Comparison of ENCODE assay signal across 9 mouse cellular contexts in genomic region chr13:109210403-109210802, GRCm38 (mm10).
DNase-seq lines count a peak whose midpoint lies in the region; ATAC-seq and TF ChIP-seq lines count a peak whose summit lies in the region.
"Had no signal": no experiment of that assay in that cellular context is flagged by ENCODE, and none has a peak within 500 bp of the region (broad histone marks: within the 10 kb centered on the region; RNA-seq: fewer than 3 reads in every experiment).

No protein-coding gene starts in this region.

- H3K36me3 ChIP-seq in hindbrain, embryonic 11.5 days (ENCODE audit: control insufficient read depth, insufficient read depth, low read length) = no peaks in the 10 kb centered on the region
- H3K36me3 ChIP-seq in hindbrain, embryonic 13.5 days = no peaks in the 10 kb centered on the region
- no peaks in the 10 kb centered on the region for H3K36me3 ChIP-seq in stomach, postnatal 0 days (ENCODE audit: control insufficient read depth, insufficient read depth, low read length)
- H3K36me3 ChIP-seq: lung, embryonic 15.5 days had no signal

- H3K27me3 ChIP-seq in hindbrain, embryonic 11.5 days (ENCODE audit: control insufficient read depth, insufficient read depth, low read length) = no peaks in the 10 kb centered on the region
- 0 out of 2 replicates have a peak, but pooled peaks cover 2% of the 10 kb centered on the region for H3K27me3 ChIP-seq in hindbrain, embryonic 13.5 days
- no peaks in the 10 kb centered on the region for H3K27me3 ChIP-seq in stomach, postnatal 0 days (ENCODE audit: control insufficient read depth, insufficient read depth, low read length)
- H3K27me3 ChIP-seq: lung, embryonic 15.5 days had no signal

- H3K4me2 ChIP-seq in hindbrain, embryonic 11.5 days (replicated peaks; ENCODE audit: low read depth, low read length) = no peak overlapping the region
- no peak overlapping the region for H3K4me2 ChIP-seq in hindbrain, embryonic 13.5 days
- no peak overlapping the region for H3K4me2 ChIP-seq in stomach, postnatal 0 days (replicated peaks; ENCODE audit: low read depth)
- H3K4me2 ChIP-seq: lung, embryonic 15.5 days had no signal

- H3K9ac ChIP-seq in hindbrain, embryonic 11.5 days (ENCODE audit: low read depth, low read length) = no peak overlapping the region
- no peak overlapping the region for H3K9ac ChIP-seq in hindbrain, embryonic 13.5 days
- no peak overlapping the region for H3K9ac ChIP-seq in stomach, postnatal 0 days (ENCODE audit: low read length)
- H3K9ac ChIP-seq: lung, embryonic 15.5 days had no signal

- no peak overlapping the region for H3K4me3 ChIP-seq in hindbrain, embryonic 11.5 days (ENCODE audit: low read depth, low read length)
- H3K4me3 ChIP-seq in hindbrain, embryonic 13.5 days = no peak overlapping the region
- H3K4me3 ChIP-seq in stomach, postnatal 0 days (ENCODE audit: low read depth, low read length) = no peak overlapping the region
- H3K4me3 ChIP-seq: lung, embryonic 15.5 days had no signal

- no peak overlapping the region for H3K27ac ChIP-seq in hindbrain, embryonic 11.5 days (ENCODE audit: low read depth, low read length)
- no peak overlapping the region for H3K27ac ChIP-seq in hindbrain, embryonic 13.5 days
- H3K27ac ChIP-seq in stomach, postnatal 0 days (replicated peaks) = no peak overlapping the region
- H3K27ac ChIP-seq: lung, embryonic 15.5 days had no signal

- no peak for TF ChIP-seq EP300 in stomach, postnatal 0 days (optimal IDR thresholded peaks at IDR 0.05)

- no peaks in the 10 kb centered on the region for H3K9me3 ChIP-seq in hindbrain, embryonic 11.5 days (ENCODE audit: control insufficient read depth, low read length)
- H3K9me3 ChIP-seq in hindbrain, embryonic 13.5 days = no peaks in the 10 kb centered on the region
- H3K9me3 ChIP-seq in stomach, postnatal 0 days (ENCODE audit: control insufficient read depth, low read length) = no peaks in the 10 kb centered on the region
- H3K9me3 ChIP-seq: lung, embryonic 15.5 days had no signal

- WGBS in hindbrain, embryonic 11.5 days = 9% methylated on average over 4 of the region's 4 CpGs
- 3% methylated on average over 4 of the region's 4 CpGs for WGBS in hindbrain, embryonic 13.5 days
- 0% methylated on average over 4 of the region's 4 CpGs for WGBS in stomach, postnatal 0 days

- intact Hi-C loops in heart, postnatal 10 days (cut with DNase I) = loop anchor here (1.0 to 10.0 kb wide), 6 partner anchors 328 to 1046 kb away; no protein-coding TSS in a partner anchor
- intact Hi-C loops in left cerebral cortex, postnatal 10 days (cut with DNase I) = loop anchor here (5.0 kb wide), 2 partner anchors 93 to 1018 kb away; no protein-coding TSS in a partner anchor

- no peaks in the 10 kb centered on the region for H3K4me1 ChIP-seq in hindbrain, embryonic 11.5 days (replicated peaks; ENCODE audit: control insufficient read depth, insufficient read depth, low read length)
- no peaks in the 10 kb centered on the region; the same call in 1 of the 2 replicates for H3K4me1 ChIP-seq in hindbrain, embryonic 13.5 days (replicated peaks)
- H3K4me1 ChIP-seq in stomach, postnatal 0 days (replicated peaks; ENCODE audit: control insufficient read depth, insufficient read depth) = no peaks in the 10 kb centered on the region

- DNase-seq in hindbrain, embryonic 11.5 days (ENCODE audit: low spot score) = peak; percentile 87
- DNase-seq in adrenal gland, postnatal 10 days = peak; percentile 89
- peak; percentile 69 for DNase-seq in embryo, embryonic 9.5 days (ENCODE audit: extremely low spot score)
- peak; percentile 78 to 90 for DNase-seq in heart, postnatal 10 days
- peak; percentile 78 to 85 for DNase-seq in left cerebral cortex, postnatal 10 days (ENCODE audit: extremely low spot score in 1 of 2, low spot score in 2 of 2)
- DNase-seq in stomach, postnatal 0 days (ENCODE audit: low spot score) = peak; percentile 78

- peak; percentile 94 for TF ChIP-seq CTCF in stomach, postnatal 0 days (IDR thresholded peaks at IDR 0.05; ENCODE audit: low read depth)

- ATAC-seq in hindbrain, embryonic 11.5 days (ENCODE audit: low FRiP score) = no peak
- no peak for ATAC-seq in hindbrain, embryonic 13.5 days (ENCODE audit: low FRiP score)
- ATAC-seq in monocyte, adult 5-6 weeks (replicated peaks; ENCODE audit: insufficient number of reproducible peaks, low FRiP score, low TSS enrichment, poor library complexity, severe bottlenecking) = 0 out of 2 replicates have a peak, but pooled peaks have one; percentile 64
- no peak for ATAC-seq in stomach, postnatal 0 days (ENCODE audit: low FRiP score, low TSS enrichment)
